Mouse (Mus musculus): ENCODE measurements around the gene Gsg1l. TPM values are rescaled to one million over a fixed set of nuclear protein-coding genes. Genes with fewer than 3 reads are reported as not detected.

Gsg1l gene
- total RNA-seq, 2 experiments from 2014 or later: not detected

DNA sequence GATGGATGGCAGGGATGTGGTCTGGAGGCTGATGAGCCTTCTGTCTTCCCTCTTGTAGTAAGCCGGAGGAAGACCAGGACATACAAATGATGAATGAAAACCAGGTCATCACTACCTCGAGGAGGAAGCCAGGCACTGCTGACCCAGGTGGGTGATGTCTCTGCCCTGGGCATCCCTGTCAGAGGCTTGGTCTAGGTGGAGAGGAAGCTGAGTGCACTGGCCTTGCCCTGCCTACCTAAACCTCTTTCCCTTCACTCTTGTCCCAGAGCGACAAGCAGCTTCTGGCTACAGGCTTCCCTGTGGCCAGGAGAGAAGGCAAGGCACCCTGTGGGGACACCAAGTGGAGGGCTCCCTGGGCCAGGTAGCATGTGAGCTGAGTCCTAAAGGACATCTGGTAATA is 209.3 kb downstream of the Gsg1l start:
- intact Hi-C loops (cut with DNase I): no loop called here
- no peak for TF ChIP-seq CTCF (IDR thresholded peaks at IDR 0.05)
- no peak for DNase-seq
- Histone ChIP-seq H3K4me3 (no peak overlapping the region), H3K27ac (no peak overlapping the region)

DNA sequence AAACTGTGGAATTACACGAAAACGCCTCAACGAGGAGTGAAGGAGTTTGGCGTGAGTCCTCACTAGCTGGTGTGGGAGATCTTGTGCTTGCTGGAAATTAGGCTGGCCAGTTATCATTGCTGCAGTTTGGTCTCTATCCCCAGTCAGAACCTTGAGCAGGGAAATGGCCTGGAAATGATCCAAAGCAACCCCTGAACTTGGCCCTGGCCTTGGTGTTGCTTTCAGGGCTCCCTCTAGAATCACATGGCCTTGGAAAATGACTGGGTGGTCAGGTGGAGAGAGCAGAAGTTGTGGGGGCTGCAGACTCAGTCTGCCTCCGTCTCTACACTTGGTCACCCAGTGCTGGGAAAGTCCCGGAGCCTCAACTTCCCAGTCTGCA is 210.0 kb downstream of the Gsg1l start:
- no peak overlapping the region for H3K4me3 ChIP-seq
- intact Hi-C loops (cut with DNase I): no loop called here
- no peak for DNase-seq
- no peak overlapping the region for H3K27ac ChIP-seq
- TF ChIP-seq CTCF (IDR thresholded peaks at IDR 0.05): no peak

DNA sequence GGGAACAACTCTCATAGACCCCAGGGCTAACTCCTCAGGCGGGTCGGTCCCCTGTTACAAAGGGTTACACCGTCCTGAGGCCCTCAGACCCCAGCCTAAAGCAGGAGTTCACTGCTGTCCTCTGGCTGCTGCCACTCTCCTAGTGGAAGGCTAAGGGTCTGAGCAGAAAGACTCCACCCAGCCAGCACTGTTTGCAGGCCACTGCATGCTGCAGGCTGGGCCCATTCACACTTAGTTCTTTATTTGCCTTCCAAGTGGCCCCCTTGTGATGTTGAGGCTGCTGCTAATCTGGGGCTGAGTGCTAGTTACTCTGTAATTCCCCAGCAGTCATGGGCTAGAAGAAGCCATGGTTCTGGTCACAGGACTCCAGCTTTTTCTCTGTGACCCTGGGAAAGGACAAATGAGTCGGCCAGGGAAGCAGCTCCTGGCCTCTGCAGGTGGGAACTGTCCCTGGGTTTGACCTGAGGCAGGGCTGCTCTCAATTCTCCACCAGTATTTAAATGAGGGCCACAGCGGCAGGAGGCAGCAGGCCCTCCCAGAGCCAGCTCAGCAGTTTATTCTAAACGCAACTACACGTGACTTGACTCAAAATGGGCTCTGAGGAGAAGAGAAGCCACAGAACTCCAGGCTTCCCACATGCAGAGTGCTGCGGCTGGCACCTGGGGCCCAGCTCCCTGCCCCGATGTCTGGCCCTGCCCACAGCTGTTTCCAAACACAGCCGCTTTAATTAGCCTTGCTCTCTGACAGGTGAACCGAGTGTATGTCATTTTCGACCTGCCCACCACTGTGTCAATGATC is 210.6 kb downstream of the Gsg1l start:
- intact Hi-C loops (cut with DNase I): no loop called here
- Histone ChIP-seq H3K4me3 (no peak overlapping the region), H3K27ac (no peak overlapping the region)
- no peak for DNase-seq
- no peak for TF ChIP-seq CTCF (IDR thresholded peaks at IDR 0.05)

DNA sequence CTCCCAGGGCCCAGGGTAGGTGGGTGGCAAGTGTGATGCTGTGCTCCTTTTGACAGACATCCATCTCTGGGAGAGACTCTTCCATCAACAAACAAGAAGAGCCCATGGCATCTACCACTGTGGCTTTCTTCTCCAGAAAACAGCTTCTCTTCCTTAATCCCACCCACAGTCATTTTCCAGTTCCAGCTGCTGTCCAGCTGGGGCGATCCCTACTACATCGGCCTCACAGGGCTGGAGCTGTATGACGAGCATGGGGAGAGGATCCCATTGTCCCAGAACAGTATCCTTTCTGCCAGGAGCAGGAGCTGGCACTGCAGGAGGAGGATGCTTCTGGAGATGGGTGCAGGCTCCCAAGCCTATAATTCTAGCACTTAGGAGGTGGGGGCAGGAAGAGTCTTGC is 213.6 kb downstream of the Gsg1l start:
- intact Hi-C loops (cut with DNase I): no loop called here
- TF ChIP-seq CTCF (IDR thresholded peaks at IDR 0.05): no peak
- Histone ChIP-seq H3K4me3 (no peak overlapping the region), H3K27ac (no peak overlapping the region)
- DNase-seq: no peak

DNA sequence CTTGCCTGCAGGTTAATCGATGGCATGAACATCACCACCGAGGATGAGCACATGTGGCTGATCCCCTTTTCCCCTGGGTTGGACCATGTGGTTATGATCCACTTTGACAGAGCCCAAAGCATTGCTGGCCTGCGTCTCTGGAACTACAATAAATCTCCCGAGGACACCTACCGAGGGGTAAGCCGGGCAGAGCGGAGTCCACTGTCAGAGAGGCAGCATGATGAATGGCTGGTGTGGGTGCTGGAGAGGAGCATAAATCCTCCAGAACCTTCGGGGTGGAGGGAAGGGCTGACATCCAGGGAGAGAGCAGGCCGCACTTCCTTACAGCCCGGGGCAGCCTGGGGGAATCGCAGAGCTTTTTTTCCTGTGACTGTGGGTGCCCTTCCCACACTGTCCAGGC is 217.0 kb downstream of the Gsg1l start:
- TF ChIP-seq CTCF (IDR thresholded peaks at IDR 0.05): no peak
- DNase-seq: no peak
- Histone ChIP-seq H3K27ac (no peak overlapping the region), H3K4me3 (no peak overlapping the region)
- intact Hi-C loops (cut with DNase I): no loop called here

DNA sequence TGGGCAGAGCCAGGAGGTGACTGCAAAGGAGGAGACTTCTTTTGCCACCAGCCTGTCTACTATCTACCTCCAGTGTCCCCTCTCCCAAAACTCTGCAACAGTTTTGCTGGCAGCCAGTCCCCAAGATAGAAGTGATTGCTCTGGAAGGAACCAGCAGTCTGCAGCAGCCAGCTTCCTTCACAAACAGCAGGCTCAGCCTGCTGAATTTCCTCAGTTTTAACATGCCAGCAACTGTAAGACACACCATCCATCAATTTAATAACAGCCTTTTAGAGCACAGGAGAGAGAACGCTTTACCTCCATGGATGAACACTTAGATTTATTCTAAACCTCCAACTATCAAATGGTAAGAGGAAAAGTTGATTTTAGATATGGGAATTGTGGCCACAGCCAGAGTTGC is 218.2 kb downstream of the Gsg1l start:
- no peak for TF ChIP-seq CTCF (IDR thresholded peaks at IDR 0.05)
- Histone ChIP-seq H3K4me3 (no peak overlapping the region), H3K27ac (no peak overlapping the region)
- intact Hi-C loops (cut with DNase I): no loop called here
- DNase-seq: no peak

DNA sequence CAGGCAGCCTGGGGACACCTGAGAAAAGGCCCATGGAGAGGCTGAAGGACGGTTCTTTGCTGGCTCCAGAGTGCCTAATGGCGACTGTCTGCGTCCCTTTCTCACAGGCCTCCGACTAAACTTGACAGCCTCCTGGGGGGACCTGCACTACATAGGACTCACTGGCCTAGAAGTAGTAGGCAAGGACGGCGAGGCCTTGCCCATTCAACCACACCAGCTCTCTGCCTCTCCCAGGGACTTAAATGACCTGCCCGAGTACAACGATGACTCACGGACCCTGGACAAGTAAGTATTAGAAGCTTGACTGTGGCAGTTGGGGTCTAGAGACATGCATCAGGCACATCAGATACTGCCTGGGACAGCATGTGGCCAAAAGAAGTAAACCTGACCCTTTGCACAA is 221.8 kb downstream of the Gsg1l start:
- DNase-seq: no peak
- H3K27ac ChIP-seq: no peak overlapping the region
- intact Hi-C loops (cut with DNase I): no loop called here
- no peak overlapping the region for H3K4me3 ChIP-seq
- TF ChIP-seq CTCF (IDR thresholded peaks at IDR 0.05): no peak

DNA sequence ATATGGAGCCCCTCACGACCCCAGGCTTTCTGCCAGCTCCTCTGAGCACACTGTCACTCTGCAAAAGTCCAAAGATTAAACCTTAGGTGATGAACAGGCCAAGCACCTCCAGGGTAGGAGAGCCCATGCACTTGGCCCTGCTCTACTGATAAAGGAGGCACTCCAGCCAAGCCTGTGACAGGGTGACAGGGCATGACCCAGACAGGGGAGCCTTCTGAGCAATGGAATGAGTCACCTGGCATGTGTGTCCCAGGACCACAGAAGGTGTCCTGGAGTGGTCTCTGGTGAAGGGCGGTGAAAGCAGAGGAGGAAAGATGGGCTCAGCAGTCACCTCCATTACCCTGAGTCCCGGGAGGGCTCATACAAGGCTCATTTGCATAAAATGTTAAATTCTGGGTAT is 222.6 kb downstream of the Gsg1l start:
- TF ChIP-seq CTCF (IDR thresholded peaks at IDR 0.05): no peak
- no peak overlapping the region for H3K27ac ChIP-seq
- DNase-seq: no peak
- H3K4me3 ChIP-seq: no peak overlapping the region
- intact Hi-C loops (cut with DNase I): no loop called here

DNA sequence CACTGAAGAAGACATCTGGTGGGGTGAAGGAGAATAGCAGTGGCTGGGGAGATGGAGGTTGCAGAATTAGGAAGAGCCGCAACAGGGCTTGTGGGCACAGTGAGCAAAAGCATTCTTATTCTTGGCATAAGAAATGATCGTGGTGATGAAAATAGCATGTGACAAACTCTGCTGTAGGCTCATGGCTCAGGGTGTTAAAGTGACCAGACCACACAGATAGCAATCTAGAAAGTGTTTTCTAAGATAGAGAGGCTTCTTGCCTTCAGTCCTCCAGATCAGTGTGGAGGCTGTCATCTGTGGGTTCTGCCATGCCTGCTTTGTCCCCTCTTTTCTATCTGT is 234.7 kb downstream of the Gsg1l start:
- no peak for TF ChIP-seq CTCF (IDR thresholded peaks at IDR 0.05)
- Histone ChIP-seq H3K27ac (no peak overlapping the region), H3K4me3 (no peak overlapping the region)
- intact Hi-C loops (cut with DNase I): no loop called here
- no peak for DNase-seq

DNA sequence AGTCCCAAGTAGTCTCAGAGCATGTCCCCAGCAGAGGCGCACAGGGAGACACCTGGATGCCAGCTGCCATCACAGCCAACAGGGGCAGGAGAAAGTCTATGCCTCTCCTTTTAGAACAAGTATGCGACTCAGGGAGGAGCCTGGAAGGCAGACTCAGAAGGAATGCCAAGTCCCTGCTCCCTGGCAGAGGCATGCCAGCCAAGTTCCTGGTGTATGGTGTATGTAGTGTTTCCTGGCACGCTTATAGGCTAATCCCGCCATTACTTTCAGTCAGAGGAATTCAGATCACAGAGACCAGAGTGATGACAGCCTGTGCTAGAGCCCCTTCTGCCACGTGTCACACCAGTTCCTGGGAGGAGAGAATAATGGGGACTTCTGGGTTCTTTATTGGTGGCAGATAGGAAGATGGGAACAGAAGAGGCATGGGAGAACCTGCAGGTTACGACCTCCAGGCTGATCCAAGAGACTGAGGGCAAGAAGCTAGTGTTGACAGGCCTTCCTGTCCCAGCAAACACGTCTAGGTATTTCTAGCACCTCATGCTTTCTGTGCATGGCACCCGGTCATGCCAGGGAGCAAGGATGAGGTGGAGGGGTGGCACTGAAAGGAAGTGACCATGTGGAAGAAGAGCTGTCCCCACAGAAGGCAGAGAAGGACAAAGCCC is 235.2 kb downstream of the Gsg1l start:
- Histone ChIP-seq H3K27ac (no peak overlapping the region), H3K4me3 (no peak overlapping the region)
- peak; percentile 72 for DNase-seq
- peak; percentile 17; the same call in 1 of the 2 replicates for TF ChIP-seq CTCF (IDR thresholded peaks at IDR 0.05)
- intact Hi-C loops (cut with DNase I): no loop called here

DNA sequence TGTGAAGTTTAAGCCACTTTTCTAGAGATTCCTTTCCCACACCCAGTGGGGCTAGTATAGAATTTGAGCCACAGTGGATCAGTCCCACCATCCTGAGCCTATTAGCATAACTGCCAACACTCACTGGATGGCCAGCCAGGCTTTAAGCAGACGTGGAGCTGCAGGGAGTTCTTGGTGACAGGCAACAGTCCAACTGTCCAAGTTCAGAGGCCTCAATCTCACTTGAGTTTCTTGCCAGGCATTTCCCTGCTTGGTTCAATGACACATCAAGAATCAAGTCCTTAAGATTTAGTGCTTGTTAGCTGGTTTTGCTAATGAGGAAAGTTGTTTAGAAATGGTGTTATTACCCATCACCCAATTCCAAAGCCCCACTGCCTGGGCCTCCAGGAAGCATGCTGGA is 236.6 kb downstream of the Gsg1l start:
- H3K27ac ChIP-seq: no peak overlapping the region
- no peak for DNase-seq
- H3K4me3 ChIP-seq: no peak overlapping the region
- intact Hi-C loops (cut with DNase I): no loop called here
- no peak for TF ChIP-seq CTCF (IDR thresholded peaks at IDR 0.05)

DNA sequence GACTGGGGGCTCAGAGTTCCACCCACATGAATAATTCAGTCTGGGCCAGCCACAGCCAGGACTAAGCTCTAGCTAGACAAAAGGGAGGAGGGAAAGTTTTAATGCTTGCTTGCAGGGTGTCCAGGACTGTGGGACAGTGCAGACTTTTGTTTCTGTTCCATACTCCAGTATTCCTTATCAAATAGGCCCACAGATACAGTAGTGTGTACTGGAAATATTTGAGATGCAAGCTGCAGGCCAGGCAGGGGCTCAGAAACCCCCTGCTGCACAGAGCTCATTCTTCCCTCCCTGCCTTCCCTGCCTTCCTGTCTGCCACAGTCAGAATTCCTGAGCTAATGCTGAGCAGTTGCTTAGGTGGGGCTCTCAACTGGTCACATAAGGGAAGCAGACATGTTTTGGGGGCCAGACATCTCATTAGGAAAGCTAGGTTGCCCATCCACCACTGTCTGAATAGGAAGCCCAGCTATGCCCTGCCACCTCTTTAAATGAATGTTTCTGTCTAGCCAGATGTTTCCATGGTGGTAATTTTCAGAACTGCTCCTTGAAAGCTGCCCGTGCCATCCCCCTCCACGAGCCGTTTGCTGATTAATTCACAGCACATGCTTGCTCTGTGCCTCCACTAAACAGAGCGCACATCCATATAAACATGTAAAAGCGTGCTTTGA is 244.0 kb downstream of the Gsg1l start:
- intact Hi-C loops (cut with DNase I): no loop called here
- TF ChIP-seq CTCF (IDR thresholded peaks at IDR 0.05): no peak
- Histone ChIP-seq H3K4me3 (no peak overlapping the region), H3K27ac (no peak overlapping the region)
- no peak for DNase-seq

DNA sequence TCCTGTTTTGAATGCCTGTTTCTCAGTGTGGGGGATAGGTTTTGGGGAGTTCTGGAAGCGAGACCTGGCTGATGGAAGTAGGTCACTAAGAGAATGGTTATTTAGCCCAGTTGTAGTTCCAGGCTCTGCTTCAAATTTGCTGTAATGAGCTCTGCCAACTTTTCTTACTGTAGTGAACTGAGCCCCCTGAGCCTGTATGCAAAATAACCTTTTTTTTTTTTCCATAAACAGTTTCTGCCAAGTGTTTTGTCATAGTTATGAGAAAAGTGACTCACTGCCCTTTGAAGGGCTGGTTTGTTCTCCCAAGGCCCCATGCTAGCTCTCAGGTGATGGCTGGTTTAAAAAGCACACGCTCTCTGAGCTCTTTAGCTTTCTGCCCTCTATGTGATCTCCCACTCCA is 248.7 kb downstream of the Gsg1l start:
- no peak for TF ChIP-seq CTCF (IDR thresholded peaks at IDR 0.05)
- Histone ChIP-seq H3K27ac (no peak overlapping the region), H3K4me3 (no peak overlapping the region)
- no peak for DNase-seq
- intact Hi-C loops (cut with DNase I): no loop called here

Measured in gastrocnemius, adult 2 months (tissue).